Mouse (Mus musculus) cortical plate, adult 2 months (tissue): ENCODE data around the gene Mpc1. TPM values are rescaled to one million over a fixed set of nuclear protein-coding genes. Genes with fewer than 3 reads are reported as not detected.

ENCODE experiments used
- H3K27ac ChIP-seq: fragments of 200-500 bp; 2 replicates; pipeline ENCODE4 v1.5.1; 2012; ENCODE audit warnings: low read length, control low read depth, inconsistent platforms; ENCODE audit not compliant: insufficient read depth
- H3K4me1 ChIP-seq: fragments of 200-500 bp; 2 replicates; pipeline ENCODE4 v1.6.1; 2011; ENCODE audit warnings: low read length; ENCODE audit not compliant: control insufficient read depth, insufficient read depth
- H3K4me3 ChIP-seq: fragments of 200-500 bp; 2 replicates; pipeline ENCODE4 v1.5.1; 2011; ENCODE audit warnings: mild to moderate bottlenecking, low read length, control low read depth; ENCODE audit not compliant: insufficient read depth
- CTCF ChIP-seq: fragments of 200-500 bp; IDR thresholded peaks from 2 replicates; pipeline ENCODE4 v1.5.1; 2011; ENCODE audit warnings: mild to moderate bottlenecking, control low read depth, low read length; ENCODE audit not compliant: insufficient read depth; ENCODE audit errors: extremely low read depth
- POLR2A ChIP-seq: fragments of 200-500 bp; IDR thresholded peaks from 2 replicates; pipeline ENCODE4 v1.6.1; 2011; ENCODE audit warnings: mild to moderate bottlenecking, low read length, control low read depth; ENCODE audit not compliant: insufficient read depth; ENCODE audit errors: extremely low read depth
- polyA plus RNA-seq: library from polyadenylated mRNA; depleted of rRNA; stranded (reverse); fragments of >200 nt; gene quantifications from 2 replicates; pipeline ENCODE4 v1.2.3, GENCODE M21; 2012; rRNA removed

The Mpc1 gene
- polyA plus RNA-seq = 398 and 433 TPM in 2 replicates

DNA sequence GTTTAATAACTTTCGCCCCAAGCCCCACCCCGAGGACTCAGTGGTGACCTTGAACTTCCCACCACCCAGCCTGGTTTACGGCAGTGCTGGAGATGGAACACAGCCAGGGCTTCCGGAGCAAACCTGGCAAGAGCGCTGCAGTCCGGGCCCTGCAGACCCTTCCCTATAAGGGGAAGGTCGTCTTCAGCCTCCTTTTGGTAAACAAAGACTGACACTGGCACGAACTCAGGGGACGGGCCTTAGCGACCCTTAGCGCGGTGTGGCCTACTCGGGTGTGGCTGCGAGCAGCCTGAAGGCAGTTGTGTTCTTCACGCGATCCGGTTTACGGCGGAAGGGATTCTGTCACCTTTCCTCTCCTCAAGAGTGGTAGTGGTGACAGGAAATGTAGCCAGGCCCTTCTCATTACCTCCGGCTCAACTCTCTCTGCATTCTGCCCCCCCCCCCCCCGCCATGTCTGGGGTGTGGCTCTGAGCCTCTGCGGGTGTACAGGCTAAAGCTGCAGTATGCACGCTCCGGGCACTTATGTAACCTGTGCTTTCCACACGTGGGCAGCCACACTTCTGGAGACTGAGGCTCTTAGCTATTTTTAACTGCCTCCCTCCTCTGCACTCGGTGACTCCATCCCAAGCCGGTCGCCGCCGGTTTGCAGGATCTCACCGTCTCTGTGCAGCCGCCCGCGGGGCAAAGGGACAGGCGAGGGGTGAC, at the start of gene Mpc1:
Mpc1 (plus strand) TSS at position 84 of the 705 bp plus-strand sequence.
- peaks cover 2% of the 10 kb centered on the region; the same call in 1 of the 2 replicates for H3K4me1 ChIP-seq
- TF ChIP-seq CTCF = no peak
- TF ChIP-seq POLR2A = 0 out of 2 replicates have a peak, but pooled peaks have one; percentile 39
- H3K4me3 ChIP-seq = peak within 1 kb of the TSS; percentile 99
- H3K27ac ChIP-seq = peak within 1 kb of the TSS; percentile 97

DNA sequence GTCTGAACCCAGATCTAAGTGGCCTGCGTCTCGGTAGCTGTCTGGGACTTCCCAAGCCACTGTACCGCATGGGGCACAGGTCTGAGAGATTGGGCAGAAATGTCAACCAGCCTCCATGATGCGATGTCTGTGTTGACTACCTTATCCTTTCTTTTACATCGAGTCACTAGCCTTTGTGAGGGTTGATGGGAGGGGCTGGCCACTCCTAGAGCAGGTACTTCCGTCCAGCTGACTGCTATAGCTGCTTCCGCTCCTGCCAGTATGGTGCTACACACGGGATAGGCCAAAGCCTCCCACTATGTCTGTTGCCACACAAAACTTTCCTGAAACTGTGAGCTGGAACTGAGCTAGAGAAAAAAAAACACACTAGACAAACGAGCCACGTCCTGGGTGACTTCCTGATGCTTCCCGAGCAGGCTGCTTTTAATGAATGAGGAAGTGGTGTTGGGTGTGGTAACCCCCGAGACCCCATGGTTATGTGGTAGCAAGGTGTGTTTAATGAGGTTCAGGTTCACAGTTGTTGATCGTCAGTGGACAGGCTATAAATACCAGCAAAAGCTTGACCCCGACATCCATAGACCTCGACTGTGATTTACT, 49.0 kb upstream of the Mpc1 start:
- Histone ChIP-seq H3K4me3 (no peak overlapping the region), H3K27ac (no peak overlapping the region; the same call in 1 of the 2 replicates), H3K4me1 (no peaks in the 10 kb centered on the region)
- TF ChIP-seq POLR2A = no peak
- TF ChIP-seq CTCF = no peak

GRCm38 (mm10) chr17:8234537-8234936, 48.2 kb upstream of the Mpc1 start:
- no peak for TF ChIP-seq CTCF
- no peak for TF ChIP-seq POLR2A
- H3K4me3 ChIP-seq = no peak overlapping the region
- no peak overlapping the region for H3K27ac ChIP-seq
- H3K4me1 ChIP-seq = no peaks in the 10 kb centered on the region

DNA sequence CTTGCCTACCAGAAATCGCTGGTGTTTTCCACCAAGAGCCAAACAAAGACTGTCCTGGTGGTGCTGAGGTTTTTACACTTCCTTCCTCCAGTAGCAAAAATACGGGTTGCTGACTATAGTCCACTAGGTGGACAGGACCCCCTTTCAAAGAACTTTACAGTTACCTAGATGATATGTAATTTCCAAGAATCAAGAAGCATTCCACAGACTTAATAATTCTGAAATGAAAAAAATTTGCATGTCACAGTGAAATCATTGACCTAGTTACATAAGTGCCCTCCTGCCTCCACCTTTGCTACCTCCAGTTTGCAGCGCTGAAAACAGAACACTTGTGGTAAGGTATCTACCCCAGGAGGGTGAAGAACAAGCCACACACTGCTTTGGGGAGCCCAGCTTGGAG, 47.0 kb upstream of the Mpc1 start, which contains the start of gene Ccr6:
Ccr6 (plus strand) TSS at position 301 of the 400 bp plus-strand sequence.
- Histone ChIP-seq H3K4me3 (no peak within 1 kb of the TSS), H3K27ac (no peak within 1 kb of the TSS), H3K4me1 (no peaks in the 10 kb centered on the region)
- TF ChIP-seq CTCF = no peak
- TF ChIP-seq POLR2A = no peak

DNA sequence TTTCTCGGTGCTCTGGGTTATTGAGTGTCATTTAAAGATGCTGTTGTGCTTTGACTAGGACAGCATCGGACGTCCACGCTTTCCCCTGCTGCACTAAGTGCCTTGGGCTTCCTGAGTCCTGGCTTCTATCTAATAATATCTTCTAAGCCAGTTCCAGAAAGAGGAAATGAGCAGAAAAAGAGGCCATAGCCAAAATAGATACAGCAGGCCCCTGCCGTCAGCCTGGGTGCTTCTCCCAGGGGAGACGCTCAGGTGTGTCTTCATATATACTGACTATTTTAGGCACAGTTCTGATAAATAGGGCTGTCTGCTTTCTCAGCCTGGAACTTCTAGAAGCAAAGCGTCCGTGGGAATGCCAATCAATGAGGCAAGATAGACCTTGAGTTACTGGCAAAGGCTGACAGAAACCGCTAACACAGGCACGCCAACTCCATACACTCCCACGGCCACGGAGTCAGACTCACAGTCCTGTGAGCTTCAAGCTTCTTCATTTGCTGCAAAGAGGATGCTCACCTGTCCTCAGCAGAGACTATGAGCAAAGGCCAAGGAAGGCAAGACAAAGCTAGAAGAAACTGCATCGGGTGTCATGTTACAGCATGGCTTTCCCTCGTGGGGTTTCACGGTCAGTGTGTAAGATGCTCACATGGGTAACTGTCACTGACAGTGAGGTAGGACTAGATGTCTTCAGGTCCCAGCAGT, 44.5 kb upstream of the Mpc1 start:
- no peaks in the 10 kb centered on the region for H3K4me1 ChIP-seq
- no peak overlapping the region for H3K27ac ChIP-seq
- TF ChIP-seq CTCF (no peak), POLR2A (no peak)
- H3K4me3 ChIP-seq = no peak overlapping the region

DNA sequence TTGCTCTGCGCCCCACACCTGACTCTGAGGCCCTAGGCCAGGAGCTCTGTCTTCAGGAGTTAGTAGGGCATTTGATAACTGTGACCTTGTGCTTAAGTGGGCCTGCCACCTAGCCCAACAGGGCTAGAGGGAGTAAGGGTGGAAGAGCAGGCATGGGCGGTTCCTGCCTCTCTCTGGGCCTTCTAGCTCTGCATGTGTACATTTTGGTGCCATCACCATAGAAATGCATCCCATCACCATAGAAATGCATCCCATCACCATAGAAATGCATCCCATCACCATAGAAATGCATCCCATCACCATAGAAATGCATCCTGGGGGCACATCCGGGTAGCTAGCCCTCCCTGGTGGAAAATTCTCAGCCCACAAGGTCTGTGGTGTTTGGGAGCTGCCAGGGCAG, 43.1 kb upstream of the Mpc1 start:
- Histone ChIP-seq H3K4me3 (no peak overlapping the region), H3K27ac (no peak overlapping the region), H3K4me1 (no peaks in the 10 kb centered on the region)
- TF ChIP-seq CTCF (no peak), POLR2A (no peak)

DNA sequence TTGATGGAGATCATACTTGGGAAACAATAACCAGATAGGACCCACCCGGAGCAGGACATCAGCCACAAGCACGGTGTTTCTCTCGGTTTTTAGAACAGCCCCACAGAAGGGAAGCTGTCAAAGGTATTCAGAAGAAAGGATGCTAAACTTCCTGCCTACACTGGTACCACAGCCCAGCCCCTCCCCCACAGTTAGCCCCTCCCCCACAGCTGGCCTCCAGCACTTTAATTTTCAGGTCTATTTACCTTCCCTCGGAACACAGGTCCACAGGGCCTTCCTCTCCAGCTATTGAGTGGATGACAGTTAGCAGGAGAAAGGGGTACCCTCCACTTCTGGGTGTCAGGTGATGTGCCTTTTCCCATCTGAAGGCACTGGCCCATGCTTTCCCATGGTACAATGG, 42.2 kb upstream of the Mpc1 start:
- Histone ChIP-seq H3K4me3 (no peak overlapping the region), H3K4me1 (no peaks in the 10 kb centered on the region), H3K27ac (no peak overlapping the region)
- TF ChIP-seq POLR2A = no peak
- TF ChIP-seq CTCF = no peak

DNA sequence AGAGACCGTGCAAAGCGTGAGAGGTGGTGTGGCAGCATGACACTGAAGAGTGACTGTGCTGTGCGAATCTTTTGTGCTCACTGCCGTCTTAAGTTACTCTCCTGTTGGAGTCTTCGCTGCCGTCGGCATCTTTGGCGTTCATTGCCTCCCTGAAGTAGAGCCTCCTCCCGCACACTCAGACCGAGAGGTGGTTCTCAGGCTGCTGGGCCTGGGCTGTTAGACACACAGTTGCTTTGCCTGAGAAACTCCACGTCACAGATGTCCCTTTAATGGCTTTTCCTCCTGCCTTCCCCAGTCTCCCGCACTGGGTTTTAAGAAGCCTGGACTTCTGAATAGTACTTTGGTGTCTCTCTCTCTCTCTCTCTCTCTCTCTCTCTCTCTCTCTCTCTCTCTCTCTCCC, 41.1 kb upstream of the Mpc1 start:
- TF ChIP-seq POLR2A (no peak), CTCF (no peak)
- Histone ChIP-seq H3K4me3 (no peak overlapping the region), H3K27ac (no peak overlapping the region), H3K4me1 (no peaks in the 10 kb centered on the region)

GRCm38 (mm10) chr17:8242186-8242585, 40.5 kb upstream of the Mpc1 start:
- Histone ChIP-seq H3K4me1 (no peaks in the 10 kb centered on the region), H3K27ac (no peak overlapping the region), H3K4me3 (no peak overlapping the region)
- no peak for TF ChIP-seq POLR2A
- TF ChIP-seq CTCF = no peak

DNA sequence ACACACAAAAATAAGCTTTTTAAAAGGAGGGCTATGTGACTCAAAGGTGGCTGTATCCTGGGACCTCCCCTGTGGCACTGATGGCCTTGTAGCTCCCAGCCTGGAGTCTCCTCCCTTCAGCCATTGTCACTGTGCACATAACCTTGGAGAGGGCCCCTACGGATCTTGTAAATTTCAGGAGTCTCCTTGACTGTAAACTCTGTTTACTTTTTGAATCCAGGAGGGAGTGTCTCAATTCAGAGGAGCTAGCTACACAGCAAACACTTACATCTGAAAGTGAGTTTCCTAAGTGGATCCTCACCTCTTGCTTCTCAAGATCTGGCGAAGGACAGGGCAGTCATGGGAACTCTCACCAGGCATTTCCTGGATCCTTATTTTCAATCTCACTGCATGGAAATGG, 38.6 kb upstream of the Mpc1 start:
- Histone ChIP-seq H3K4me3 (no peak overlapping the region), H3K4me1 (no peaks in the 10 kb centered on the region), H3K27ac (no peak overlapping the region)
- no peak for TF ChIP-seq POLR2A
- no peak for TF ChIP-seq CTCF
